Mouse (Mus musculus): Measurements from ENCODE around the gene Trrap. TPM values are rescaled to one million over a fixed set of nuclear protein-coding genes. Genes with fewer than 3 reads are reported as not detected.

The Trrap gene
- total and polyA plus RNA-seq, 3 experiments = 18.2 to 77.0 (median 55.0) TPM

DNA sequence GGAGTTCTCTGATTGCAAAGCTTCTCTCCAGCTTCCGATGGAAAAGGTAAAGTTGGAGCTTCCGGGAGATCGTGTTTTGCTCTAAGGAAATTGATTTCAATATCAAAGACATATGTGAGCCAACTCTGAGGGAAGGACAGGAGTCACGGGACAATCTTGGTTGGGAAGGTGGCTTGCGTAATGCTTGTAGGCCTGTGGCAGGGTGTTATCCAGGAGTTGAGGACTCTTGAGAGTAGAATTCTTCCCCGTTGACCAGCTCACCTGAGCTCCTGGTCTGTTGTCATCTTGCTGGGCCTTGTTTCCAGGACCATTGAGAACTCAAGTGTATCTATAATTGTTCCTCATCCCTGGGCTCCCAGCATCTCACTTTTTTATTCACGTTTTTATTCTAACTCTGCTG lies 29.6 kb downstream of the Trrap start:
- in situ Hi-C loops (cut with MboI; ENCODE audit: low pct_ligation_motif_present, low pct_unique_long_range_greater_than_20kb, low sequenced_read_pairs) (no loop called here), dilution Hi-C loops (cut with MboI; ENCODE audit: extremely low pct_ligation_motif_present, extremely low pct_unique_long_range_greater_than_20kb, low sequenced_read_pairs) (no loop called here)
- Histone ChIP-seq H3K9ac (ENCODE audit: insufficient read depth, low read depth) (no peak overlapping the region), H3K4me2 (ENCODE audit: insufficient read depth, low read depth, poor library complexity, severe bottlenecking) (no peak overlapping the region), H3K79me2 (replicated peaks; ENCODE audit: control insufficient read depth, extremely low read depth, insufficient read depth, poor library complexity, severe bottlenecking) (no peaks in the 10 kb centered on the region), H3K27ac (ENCODE audit: insufficient read depth, low read depth) (no peak overlapping the region), H3K36me3 (replicated peaks in 1 of 2; ENCODE audit: control insufficient read depth in 1 of 2, insufficient read depth in 1 of 2, low read length in 1 of 2) (peaks cover 89 to 96% of the 10 kb centered on the region in 2 experiments), H3K9me3 (replicated peaks; ENCODE audit: low read length) (no peaks in the 10 kb centered on the region), H3K27me3 (replicated peaks) (no peaks in the 10 kb centered on the region), H3K4me1 (ENCODE audit: control insufficient read depth in 1 of 2, insufficient read depth in 2 of 2) (0 out of 4 replicates have a peak, but pooled peaks cover 0 to 2% of the 10 kb centered on the region in 2 experiments), H3K4me3 (replicated peaks in 1 of 3; ENCODE audit: low read depth in 2 of 3, low read length in 2 of 3, poor library complexity in 1 of 3) (no peak overlapping the region)
- no peak for DNase-seq (ENCODE audit: extremely low read depth)
- TF ChIP-seq MAFK (IDR thresholded peaks at IDR 0.05; ENCODE audit: insufficient replicate concordance, low read length) (no peak), NELFE (IDR thresholded peaks at IDR 0.05; ENCODE audit: low read depth, low read length) (no peak), POLR2AphosphoS2 (IDR thresholded peaks at IDR 0.05; ENCODE audit: low read depth, low read length) (no peak), NRF1 (IDR thresholded peaks at IDR 0.05; ENCODE audit: low read depth, low read length) (no peak), ETS1 (conservative IDR thresholded peaks at IDR 0.05; ENCODE audit: low read depth, low read length) (no peak), JUN (IDR thresholded peaks at IDR 0.05; ENCODE audit: insufficient read depth, low read depth, low read length) (no peak), SIN3A (IDR thresholded peaks at IDR 0.05; ENCODE audit: low read length) (no peak), MYC (IDR thresholded peaks at IDR 0.05; ENCODE audit: low read depth, low read length) (no peak), KAT2A (IDR thresholded peaks at IDR 0.05; ENCODE audit: insufficient replicate concordance, low read length) (no peak), MAZ (IDR thresholded peaks at IDR 0.05; ENCODE audit: low read depth, low read length) (no peak)

DNA sequence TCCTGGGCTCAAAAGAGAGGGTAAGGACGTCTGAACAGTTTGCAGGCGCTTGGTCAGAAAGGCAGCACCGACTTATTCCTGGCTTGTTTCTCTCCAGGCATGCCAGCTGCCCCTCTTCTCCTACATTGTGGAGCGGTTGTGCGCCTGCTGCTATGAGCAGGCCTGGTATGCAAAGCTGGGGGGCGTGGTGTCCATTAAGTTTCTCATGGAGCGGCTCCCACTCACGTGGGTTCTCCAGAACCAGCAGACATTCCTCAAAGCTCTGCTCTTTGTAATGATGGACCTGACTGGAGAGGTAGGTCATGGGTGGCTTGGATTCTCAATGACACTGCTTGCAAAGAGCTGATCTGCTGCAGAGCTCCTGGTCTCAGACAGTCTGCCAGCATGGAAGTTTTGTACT lies 35.5 kb downstream of the Trrap start:
- Histone ChIP-seq H3K4me2 (ENCODE audit: insufficient read depth, low read depth, poor library complexity, severe bottlenecking) (no peak overlapping the region), H3K9ac (ENCODE audit: insufficient read depth, low read depth) (no peak overlapping the region), H3K27me3 (replicated peaks) (no peaks in the 10 kb centered on the region), H3K4me3 (replicated peaks in 1 of 3; ENCODE audit: low read depth in 2 of 3, low read length in 2 of 3, poor library complexity in 1 of 3) (no peak overlapping the region), H3K9me3 (replicated peaks; ENCODE audit: low read length) (no peaks in the 10 kb centered on the region), H3K79me2 (replicated peaks; ENCODE audit: control insufficient read depth, extremely low read depth, insufficient read depth, poor library complexity, severe bottlenecking) (no peaks in the 10 kb centered on the region), H3K27ac (ENCODE audit: insufficient read depth, low read depth) (no peak overlapping the region), H3K4me1 (ENCODE audit: control insufficient read depth in 1 of 2, insufficient read depth in 2 of 2) (no peaks in the 10 kb centered on the region), H3K36me3 (replicated peaks in 1 of 2; ENCODE audit: control insufficient read depth in 1 of 2, insufficient read depth in 1 of 2, low read length in 1 of 2) (peaks cover 89 to 98% of the 10 kb centered on the region in 2 experiments)
- in situ Hi-C loops (cut with MboI; ENCODE audit: low pct_ligation_motif_present, low pct_unique_long_range_greater_than_20kb, low sequenced_read_pairs) = no loop called here
- dilution Hi-C loops (cut with MboI; ENCODE audit: extremely low pct_ligation_motif_present, extremely low pct_unique_long_range_greater_than_20kb, low sequenced_read_pairs) = no loop called here
- TF ChIP-seq ZC3H11A (IDR thresholded peaks at IDR 0.05; ENCODE audit: low read depth, low read length) = no peak
- no peak for TF ChIP-seq ZKSCAN1 (IDR thresholded peaks at IDR 0.05; ENCODE audit: borderline replicate concordance, low read depth, low read length)
- TF ChIP-seq TBP (conservative IDR thresholded peaks at IDR 0.05; ENCODE audit: low read depth, low read length) = no peak
- TF ChIP-seq CHD2 (IDR thresholded peaks at IDR 0.05; ENCODE audit: low read length) = no peak
- TF ChIP-seq USF1 (IDR thresholded peaks at IDR 0.05; ENCODE audit: low read depth, low read length) = no peak
- TF ChIP-seq MAFK (IDR thresholded peaks at IDR 0.05; ENCODE audit: insufficient replicate concordance, low read length) = no peak
- DNase-seq (ENCODE audit: extremely low read depth) = no peak
